Mouse (Mus musculus): ENCODE measurements around the gene Pcbd2. TPM values are rescaled to one million over a fixed set of nuclear protein-coding genes. Genes with fewer than 3 reads are reported as not detected.

The Pcbd2 gene
- total RNA-seq, 2 experiments from 2014 or later, result 20.9 to 24.0 TPM

- TF ChIP-seq CTCF (IDR thresholded peaks at IDR 0.05), result no peak
- DNase-seq (ENCODE audit: extremely low spot score in 1 of 2, low spot score in 2 of 2), result no peak
- no peak overlapping the region for H3K4me3 ChIP-seq
- intact Hi-C loops (cut with DNase I), result no loop called here
- no peak overlapping the region for H3K27ac ChIP-seq
These were observed 82.5 kb downstream of the Pcbd2 start for GRCm38 (mm10) chr13:55809707-55810106.

GRCm38 (mm10) chr13:55810947-55811346, 83.8 kb downstream of the Pcbd2 start:
- no peak for TF ChIP-seq CTCF (IDR thresholded peaks at IDR 0.05)
- no peak overlapping the region for H3K27ac ChIP-seq
- H3K4me3 ChIP-seq, result no peak overlapping the region
- intact Hi-C loops (cut with DNase I), result no loop called here
- DNase-seq (ENCODE audit: extremely low spot score in 1 of 2, low spot score in 2 of 2), result no peak

GRCm38 (mm10) chr13:55813490-55814016, 86.4 kb downstream of the Pcbd2 start:
- no peak for DNase-seq (ENCODE audit: extremely low spot score in 1 of 2, low spot score in 2 of 2)
- no peak for TF ChIP-seq CTCF (IDR thresholded peaks at IDR 0.05)
- intact Hi-C loops (cut with DNase I), result no loop called here
- no peak overlapping the region for H3K27ac ChIP-seq
- H3K4me3 ChIP-seq, result no peak overlapping the region

GRCm38 (mm10) chr13:55814834-55815233, 87.7 kb downstream of the Pcbd2 start:
- TF ChIP-seq CTCF (IDR thresholded peaks at IDR 0.05), result no peak
- Histone ChIP-seq H3K4me3 (no peak overlapping the region), H3K27ac (no peak overlapping the region)
- intact Hi-C loops (cut with DNase I), result no loop called here
- DNase-seq (ENCODE audit: extremely low spot score in 1 of 2, low spot score in 2 of 2), result no peak

- no peak for DNase-seq (ENCODE audit: extremely low spot score in 1 of 2, low spot score in 2 of 2)
- no peak for TF ChIP-seq CTCF (IDR thresholded peaks at IDR 0.05)
- intact Hi-C loops (cut with DNase I), result no loop called here
- Histone ChIP-seq H3K27ac (no peak overlapping the region), H3K4me3 (no peak overlapping the region)
These were observed 95.3 kb downstream of the Pcbd2 start for GRCm38 (mm10) chr13:55822499-55822898.

GRCm38 (mm10) chr13:55824151-55824945, 97.2 kb downstream of the Pcbd2 start:
- DNase-seq (ENCODE audit: extremely low spot score in 1 of 2, low spot score in 2 of 2), result no peak
- intact Hi-C loops (cut with DNase I), result no loop called here
- TF ChIP-seq CTCF (IDR thresholded peaks at IDR 0.05), result no peak; the same call in 1 of the 2 replicates
- H3K4me3 ChIP-seq, result no peak overlapping the region
- H3K27ac ChIP-seq, result no peak overlapping the region

GRCm38 (mm10) chr13:55825245-55825681, 98.1 kb downstream of the Pcbd2 start:
- Histone ChIP-seq H3K27ac (no peak overlapping the region), H3K4me3 (no peak overlapping the region)
- no peak for TF ChIP-seq CTCF (IDR thresholded peaks at IDR 0.05)
- no peak for DNase-seq (ENCODE audit: extremely low spot score in 1 of 2, low spot score in 2 of 2)
- intact Hi-C loops (cut with DNase I), result loop anchor here (5.0 kb wide), 2 partner anchors 137 to 432 kb away; no protein-coding TSS in a partner anchor

- TF ChIP-seq CTCF (IDR thresholded peaks at IDR 0.05), result no peak
- intact Hi-C loops (cut with DNase I), result loop anchor here (5.0 kb wide), 2 partner anchors 136 to 431 kb away; no protein-coding TSS in a partner anchor
- DNase-seq (ENCODE audit: extremely low spot score in 1 of 2, low spot score in 2 of 2), result no peak
- Histone ChIP-seq H3K27ac (no peak overlapping the region), H3K4me3 (no peak overlapping the region)
These were observed 99.0 kb downstream of the Pcbd2 start for GRCm38 (mm10) chr13:55826008-55826671.

Other genes starting within 250 kb of the Pcbd2 start
- gene Dbn1, start 239.3 kb upstream of the Pcbd2 start, total RNA-seq (2021), result 100 to 1,000 TPM; 303 to 325 TPM
- gene Pdlim7, start 213.7 kb upstream of the Pcbd2 start, total RNA-seq (2021), result 100 to 1,000 TPM in 1 of 2 experiments, 10 to 100 TPM in 1; 94.9 to 114 TPM
- gene Dok3, start 198.1 kb upstream of the Pcbd2 start, total RNA-seq (2021), result 10 to 100 TPM; 10.1 to 18.2 TPM
- 10 to 100 TPM; 63.7 to 65.7 TPM for gene Ddx41, start 190.7 kb upstream of the Pcbd2 start, total RNA-seq (2021)
- gene Fam193b, start 156.2 kb upstream of the Pcbd2 start, total RNA-seq (2021), result 10 to 100 TPM; 90.5 to 98.1 TPM
- gene Tmed9, start 153.6 kb upstream of the Pcbd2 start, total RNA-seq (2021), result 100 to 1,000 TPM; 128 to 141 TPM
- 10 to 100 TPM; 24.7 to 25.8 TPM for gene B4galt7, start 127.5 kb upstream of the Pcbd2 start, total RNA-seq (2021)
- gene Caml, start 104.4 kb upstream of the Pcbd2 start, total RNA-seq (2021), result 10 to 100 TPM; 42.6 to 45.3 TPM
- gene Ddx46, start 92.3 kb upstream of the Pcbd2 start, total RNA-seq (2021), result 10 to 100 TPM; 48.5 to 50.3 TPM
- gene B230219D22Rik, start 34.2 kb upstream of the Pcbd2 start, total RNA-seq (2021), result 10 to 100 TPM; 74.6 to 77.8 TPM
- gene Txndc15, start 12.7 kb upstream of the Pcbd2 start, total RNA-seq (2021), result 10 to 100 TPM; 74.9 to 76.6 TPM
- gene Catsper3, start 57.2 kb downstream of the Pcbd2 start, total RNA-seq (2021), result under 1 TPM; 0.25 to 0.44 TPM
- not detected for gene Pitx1, start 108.8 kb downstream of the Pcbd2 start, total RNA-seq (2021)

Data from left cerebral cortex, adult 2 months (tissue).